Mouse (Mus musculus): Measurements from ENCODE around the gene Myo3b.

DNA sequence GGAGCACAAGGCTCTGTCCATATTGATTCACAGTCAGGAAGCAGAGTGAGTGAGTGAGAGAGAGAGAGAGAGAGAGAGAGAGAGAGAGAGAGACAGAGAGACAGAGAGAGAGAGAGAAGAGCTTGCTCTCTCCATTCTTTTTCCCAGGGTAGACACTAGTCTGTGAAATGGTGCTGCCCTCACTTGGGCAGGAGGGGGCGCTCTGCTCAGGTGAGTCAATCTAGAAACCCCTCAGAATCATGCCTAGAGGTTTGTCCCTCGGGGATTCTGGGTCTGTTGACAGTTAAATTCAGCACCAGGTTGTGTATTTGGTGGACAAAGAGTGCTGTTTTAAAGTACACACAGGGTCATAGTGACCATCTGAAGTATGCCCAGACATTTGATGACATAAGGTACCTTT lies 48.3 kb upstream of the Myo3b start:
- TF ChIP-seq POLR2A (IDR thresholded peaks at IDR 0.05; ENCODE audit: insufficient read depth, low read depth, low read length) (no peak), CTCF (IDR thresholded peaks at IDR 0.05) (0 out of 2 replicates have a peak, but pooled peaks have one; percentile 14)

All from heart, adult 2 months (tissue).